Mouse (Mus musculus) c-Kit-positive CD71-positive TER-119-negative erythroid progenitor cells, embryonic 14.5 days (primary cell): ENCODE data around the gene Calml3.
"Not testable (repeated sequence)": the region's sequence is repeated elsewhere in the genome, so short reads cannot be mapped to it uniquely, and the experiment has no call there.

Experiments
- DNase-seq: peaks from one replicate; pipeline ENCODE4 v3.0.0-alpha.2; 2013; ENCODE audit warnings: low read depth

The Calml3 gene

DNA sequence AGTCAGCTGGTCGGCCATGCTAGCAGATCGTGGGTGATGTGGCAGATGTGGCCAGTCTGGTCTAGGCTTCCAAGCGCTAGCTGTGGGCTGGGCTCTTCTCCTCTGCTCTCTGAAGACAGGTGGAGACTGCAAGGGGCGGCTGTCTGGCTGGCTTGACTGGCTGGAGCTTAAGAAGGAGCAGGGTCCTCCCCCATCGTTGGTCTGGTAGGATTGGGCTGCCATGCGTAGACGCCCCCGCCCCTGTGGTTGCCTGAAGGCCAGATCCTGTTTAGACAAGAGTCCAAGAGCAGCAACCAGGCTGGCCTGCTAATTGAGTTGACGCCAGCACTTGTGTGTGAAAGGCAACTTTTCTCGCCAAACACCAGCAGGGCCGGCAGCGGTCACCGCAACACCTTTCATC is at the start of gene Calml3:
Calml3 (minus strand) TSS at position 131 of the 400 bp plus-strand sequence.
- no peak for DNase-seq

DNA sequence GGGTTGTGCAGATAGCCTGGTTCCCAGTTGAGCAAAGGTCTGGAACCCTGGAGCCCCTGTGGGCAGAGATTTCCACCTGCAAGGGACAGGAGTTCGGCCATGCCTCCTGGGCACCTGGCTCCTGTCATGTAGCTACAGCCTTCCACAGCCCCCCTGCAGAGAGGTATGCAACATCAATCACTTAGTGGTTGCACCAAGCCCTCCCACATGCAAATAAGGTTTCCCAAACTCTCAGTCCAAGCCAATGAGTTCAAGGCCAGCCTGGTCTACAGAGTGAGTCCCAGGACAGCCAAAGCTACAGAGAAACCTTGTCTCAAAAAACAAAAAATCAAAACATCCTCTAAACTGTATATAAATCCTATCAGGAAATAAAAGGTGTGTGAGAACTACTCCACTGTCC is 46.2 kb upstream of the Calml3 start:
- no peak for DNase-seq

DNA sequence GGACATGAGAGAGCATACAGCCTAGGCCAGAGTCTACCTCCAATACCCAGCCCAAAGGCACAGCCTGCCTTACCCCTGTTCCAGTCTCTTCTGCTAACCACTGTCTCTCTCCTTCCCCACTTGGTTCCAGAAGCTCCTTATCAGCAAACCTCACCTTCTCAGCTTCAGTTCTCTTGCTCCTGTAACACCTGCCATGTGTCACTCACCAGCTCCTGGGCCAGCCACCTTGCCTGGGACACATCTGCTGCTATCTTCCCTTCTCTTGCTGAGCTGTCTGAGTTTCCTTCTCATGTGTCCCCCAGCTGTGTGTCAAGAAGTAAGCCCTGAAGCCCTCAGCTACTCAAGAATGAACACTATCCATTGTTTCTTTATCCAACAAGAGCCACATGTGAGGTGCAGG is 36.5 kb upstream of the Calml3 start:
- DNase-seq, result not testable (repeated sequence)

DNA sequence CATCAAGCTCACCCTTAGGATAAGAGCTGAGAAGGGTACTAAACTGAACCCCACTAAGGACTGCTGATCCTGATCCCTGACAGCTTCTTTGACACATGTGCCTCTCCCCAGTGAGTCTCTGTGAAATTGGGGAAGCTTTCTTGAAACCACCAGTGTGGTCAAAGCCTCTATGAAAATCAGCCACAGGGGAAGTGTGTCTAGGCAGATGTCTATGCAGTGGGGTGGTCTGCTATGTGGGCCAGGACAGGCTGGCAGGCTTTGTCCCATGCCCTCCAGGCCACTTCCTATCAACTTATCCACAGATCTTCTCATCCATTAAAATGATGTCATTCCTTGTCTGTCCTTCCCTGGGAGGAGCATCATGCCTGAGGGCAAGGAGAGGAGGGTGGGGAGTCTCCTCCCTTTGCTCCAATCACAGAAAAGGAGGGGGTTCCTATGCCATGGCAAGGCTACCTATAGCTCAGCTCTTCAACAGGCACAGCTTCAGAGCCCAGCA is 33.2 kb upstream of the Calml3 start, which contains the start of gene Calm4:
Calm4 (plus strand) TSS at position 446 of the 496 bp plus-strand sequence.
- not testable (repeated sequence) for DNase-seq

DNA sequence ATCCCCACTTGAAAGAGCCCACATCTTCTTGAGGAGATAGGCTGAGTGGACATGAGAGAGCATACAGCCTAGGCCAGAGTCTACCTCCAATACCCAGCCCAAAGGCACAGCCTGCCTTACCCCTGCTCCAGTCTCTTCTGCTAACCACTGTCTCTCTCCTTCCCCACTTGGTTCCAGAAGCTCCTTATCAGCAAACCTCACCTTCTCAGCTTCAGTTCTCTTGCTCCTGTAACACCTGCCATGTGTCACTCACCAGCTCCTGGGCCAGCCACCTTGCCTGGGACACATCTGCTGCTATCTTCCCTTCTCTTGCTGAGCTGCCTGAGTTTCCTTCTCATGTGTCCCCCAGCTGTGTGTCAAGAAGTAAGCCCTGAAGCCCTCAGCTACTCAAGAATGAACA is 29.5 kb upstream of the Calml3 start:
- not testable (repeated sequence) for DNase-seq

DNA sequence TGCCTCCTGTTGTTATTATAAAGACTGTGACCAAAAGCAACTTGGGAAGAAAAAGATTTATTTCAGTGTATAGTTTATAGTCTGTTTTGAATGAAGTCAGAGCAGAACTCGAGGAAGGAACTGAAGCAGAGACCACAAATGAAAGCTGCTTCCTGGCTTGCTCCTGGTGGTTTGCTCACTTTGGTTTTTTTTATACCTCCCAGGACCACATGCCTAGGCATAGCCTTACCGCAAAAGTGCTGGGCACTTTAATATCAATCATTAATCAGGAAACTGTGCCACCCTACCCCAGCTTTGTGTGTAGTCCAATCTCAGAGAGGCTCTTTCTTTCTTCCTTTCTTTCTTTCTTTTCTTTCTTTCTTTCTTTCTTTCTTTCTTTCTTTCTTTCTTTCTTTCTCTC is 28.3 kb upstream of the Calml3 start:
- DNase-seq, result no peak

DNA sequence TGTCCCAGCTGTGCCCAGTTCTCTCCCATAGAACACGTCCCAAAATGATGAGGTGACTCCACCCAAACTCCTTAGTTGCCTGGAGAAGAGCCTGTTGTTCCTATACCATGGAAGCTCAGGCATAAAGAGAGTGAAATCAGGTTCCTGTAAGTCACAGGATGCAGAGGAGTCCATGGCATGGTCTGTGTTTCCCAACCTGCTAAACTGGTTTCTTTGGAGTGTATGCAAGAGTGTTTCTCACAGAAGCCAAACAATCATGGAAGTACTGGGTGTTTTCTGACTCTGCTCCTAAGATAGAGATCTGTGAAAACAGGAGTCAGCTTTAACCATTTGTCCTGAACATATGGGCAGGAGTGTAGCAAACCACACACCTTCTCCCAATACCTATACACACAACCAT is 27.9 kb upstream of the Calml3 start:
- DNase-seq, result no peak

DNA sequence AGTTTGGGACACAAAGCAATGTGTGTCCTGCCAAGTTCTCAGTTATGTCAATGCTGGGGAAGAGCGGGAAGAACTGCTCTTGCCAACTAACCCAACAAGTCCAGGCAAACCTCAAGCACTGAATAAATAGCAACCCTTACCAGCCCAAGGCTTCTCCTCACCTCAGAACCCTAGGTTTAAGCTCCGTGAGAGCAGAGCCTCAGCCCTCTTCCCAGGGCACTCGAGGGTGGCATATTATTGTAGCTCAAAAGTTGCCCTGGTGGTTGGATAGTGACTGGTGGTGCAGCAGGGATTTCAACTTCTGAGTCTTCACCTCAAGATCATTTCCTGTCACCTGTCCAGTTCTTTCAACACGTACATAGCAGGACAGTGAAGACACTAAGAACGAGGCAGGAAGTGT is 27.4 kb upstream of the Calml3 start:
- DNase-seq, result no peak

DNA sequence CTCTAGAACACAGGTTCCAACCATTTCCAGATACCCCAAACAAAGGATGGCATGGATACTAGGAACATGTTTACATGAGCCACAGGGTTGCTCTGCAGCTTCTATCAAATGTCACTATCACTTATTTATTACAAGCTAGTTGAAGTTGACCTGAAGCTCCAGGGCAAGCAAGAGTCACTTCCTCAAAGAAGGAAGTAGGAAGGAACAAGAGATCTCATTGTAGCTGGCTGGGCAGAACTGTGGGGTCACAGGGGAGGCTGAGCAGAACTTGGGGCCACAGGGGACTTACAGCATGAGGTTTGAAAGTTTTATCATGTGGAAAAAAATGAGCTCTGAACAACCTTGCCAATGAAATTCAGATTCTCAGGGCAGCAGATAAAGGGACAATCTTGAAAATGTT is 21.6 kb upstream of the Calml3 start:
- DNase-seq, result no peak

DNA sequence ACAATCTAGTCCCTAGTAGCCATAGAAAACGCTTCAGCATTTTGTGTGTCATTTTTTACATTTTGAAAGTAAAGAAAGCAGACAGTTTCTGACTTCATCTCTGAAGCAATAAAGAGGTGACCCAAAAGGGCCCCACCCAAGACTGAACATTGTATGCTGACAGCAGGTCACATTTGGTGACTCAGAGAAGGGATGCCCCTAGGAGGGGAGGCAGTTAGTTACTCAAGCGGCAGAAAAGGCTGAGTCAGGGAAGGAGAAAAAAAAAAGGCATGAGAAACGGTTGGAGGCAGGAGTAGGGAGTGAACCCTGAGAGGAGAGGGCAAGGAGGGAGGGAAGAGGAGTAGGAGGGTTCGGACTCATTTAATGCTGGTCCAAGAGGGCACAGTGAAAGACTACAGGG is 18.0 kb upstream of the Calml3 start:
- DNase-seq, result no peak

DNA sequence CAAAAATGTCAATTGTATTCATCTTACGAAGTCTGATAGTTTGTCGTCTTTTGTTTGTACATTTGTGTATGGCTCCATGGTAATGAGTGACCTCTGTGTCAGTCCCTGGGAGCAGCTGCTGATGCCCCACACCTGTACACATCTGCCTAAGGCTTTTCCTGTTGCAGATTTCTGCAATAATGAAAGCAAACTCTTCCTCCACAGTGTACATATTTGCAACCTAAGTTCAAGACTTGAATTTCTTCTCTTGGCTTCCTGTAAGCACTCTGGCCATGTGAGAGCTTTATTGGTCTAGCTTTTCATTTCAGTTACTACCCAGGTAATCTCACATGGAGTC is 14.6 kb upstream of the Calml3 start:
- DNase-seq, result no peak

DNA sequence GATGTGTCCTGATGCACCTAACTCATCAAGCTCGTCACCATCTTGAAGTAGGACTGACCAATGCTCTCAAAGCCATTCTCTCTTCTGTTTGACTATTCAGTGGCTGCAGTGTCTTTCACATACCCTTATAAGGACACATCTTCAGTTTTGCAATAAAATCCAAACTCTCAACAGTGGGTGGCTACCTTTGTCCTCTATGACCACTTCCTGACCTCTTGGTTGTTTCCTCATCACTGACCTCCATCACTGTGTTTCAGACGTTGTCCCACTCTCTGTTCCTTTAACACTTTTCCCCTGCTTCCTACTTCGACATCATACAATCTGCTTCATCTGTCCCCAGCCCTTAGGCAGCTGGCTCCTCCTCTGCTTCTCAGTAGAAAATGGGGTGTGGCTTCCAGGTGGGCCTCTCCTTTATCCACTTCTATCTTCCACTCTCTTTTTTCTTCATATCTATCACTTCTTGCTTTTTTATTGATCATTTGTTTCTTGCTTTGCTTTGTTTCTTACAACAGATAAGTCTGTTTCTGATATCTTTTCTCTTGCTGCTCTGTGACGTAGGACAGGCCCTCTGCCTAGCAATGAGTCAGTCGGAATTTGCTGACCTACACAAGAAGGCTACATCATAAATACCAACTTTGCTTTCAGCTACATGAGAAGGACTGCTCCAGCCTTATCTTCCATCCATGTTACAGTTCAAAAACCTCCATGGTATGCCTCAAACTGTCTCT is 14.1 kb upstream of the Calml3 start:
- DNase-seq, result no peak

DNA sequence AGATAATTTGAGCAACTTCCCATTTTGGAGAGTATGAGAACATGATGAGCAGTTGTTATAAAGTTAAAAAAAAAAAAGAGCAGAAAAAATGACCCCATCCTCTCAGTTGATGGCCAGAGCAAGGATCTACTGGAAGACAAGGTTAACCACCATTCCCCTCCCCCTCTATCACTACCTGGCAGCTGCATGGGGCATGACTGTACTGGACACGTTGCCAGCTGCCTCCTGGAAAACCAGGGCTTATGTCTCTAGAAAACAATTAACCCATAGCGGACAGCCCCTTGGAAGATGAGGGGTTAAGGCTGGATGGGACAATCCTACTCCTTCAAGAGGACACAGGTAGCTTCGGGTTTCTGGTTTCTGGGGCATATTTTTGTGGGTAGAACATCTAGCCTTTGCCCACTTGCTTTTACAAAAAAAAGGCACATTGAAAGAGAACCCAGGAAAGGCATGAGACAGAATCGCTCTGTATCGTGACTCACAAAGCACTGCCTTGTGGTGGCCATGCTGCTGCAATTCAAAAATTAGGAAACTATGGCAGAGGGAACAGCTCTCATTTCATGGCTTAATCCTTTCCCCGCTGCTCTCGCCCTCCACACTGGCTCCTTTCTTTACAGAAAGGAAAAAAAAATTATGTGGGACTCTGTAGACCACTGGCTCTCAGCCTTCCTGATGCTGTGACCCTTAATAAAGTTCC is 3.2 kb upstream of the Calml3 start:
- no peak for DNase-seq

DNA sequence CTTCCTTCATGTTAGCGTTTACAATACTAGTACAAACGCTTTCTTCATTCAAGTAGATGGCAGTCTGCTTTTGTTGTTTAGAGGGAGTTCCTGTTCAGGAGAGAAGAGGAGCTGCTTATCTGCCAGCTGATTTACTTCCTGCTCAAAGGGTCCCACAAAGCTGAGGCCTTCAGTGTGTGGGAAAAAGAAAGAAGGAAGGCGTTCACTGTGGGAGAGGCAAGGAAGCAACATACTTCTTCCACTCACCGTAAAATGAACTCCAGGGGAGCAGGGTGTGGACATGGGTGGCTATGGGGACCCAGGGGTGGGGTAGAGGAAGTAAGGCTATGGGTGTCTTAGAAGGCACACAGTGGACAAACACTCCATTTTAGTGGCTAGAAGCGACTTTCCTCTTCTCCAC is 1.5 kb upstream of the Calml3 start:
- no peak for DNase-seq

DNA sequence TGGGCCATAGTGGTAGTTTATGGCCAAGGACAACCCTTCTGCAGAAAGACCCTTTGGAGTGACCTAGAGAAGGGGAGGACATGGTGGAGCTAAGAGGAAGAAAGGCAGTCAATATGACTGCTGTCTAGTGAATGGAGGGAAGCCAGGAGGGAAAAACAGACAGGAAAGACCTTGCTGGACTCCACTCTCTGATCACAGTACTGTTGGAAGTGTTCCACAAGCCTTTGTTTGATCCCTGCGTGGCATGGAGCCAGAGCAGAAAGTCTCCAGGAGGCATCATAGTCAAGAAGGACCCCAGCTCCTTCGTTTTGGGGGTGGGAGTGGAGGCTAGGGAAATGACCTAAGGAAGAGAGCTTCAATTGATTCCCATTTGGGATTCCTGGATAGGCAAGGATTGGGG is 1.0 kb upstream of the Calml3 start:
- no peak for DNase-seq

DNA sequence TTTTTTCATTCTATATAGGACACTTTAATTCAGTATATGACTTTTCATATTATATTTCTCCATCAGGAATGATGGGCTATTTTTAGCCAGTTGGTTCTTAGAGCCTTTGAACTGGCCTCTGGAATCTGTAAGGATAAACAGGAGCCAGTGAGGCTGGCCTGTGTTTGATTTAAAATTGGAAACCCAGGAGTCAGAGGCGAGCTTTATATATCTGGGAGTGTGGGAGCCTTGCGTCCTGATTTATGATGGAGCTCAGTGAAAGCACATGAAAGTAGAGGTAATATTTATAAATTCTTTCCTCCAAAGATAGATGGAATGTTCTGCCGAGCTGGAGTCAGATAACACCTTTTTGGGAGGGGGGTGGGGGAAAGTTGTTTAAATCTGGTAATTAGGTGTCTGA is 4.7 kb downstream of the Calml3 start:
- no peak for DNase-seq

DNA sequence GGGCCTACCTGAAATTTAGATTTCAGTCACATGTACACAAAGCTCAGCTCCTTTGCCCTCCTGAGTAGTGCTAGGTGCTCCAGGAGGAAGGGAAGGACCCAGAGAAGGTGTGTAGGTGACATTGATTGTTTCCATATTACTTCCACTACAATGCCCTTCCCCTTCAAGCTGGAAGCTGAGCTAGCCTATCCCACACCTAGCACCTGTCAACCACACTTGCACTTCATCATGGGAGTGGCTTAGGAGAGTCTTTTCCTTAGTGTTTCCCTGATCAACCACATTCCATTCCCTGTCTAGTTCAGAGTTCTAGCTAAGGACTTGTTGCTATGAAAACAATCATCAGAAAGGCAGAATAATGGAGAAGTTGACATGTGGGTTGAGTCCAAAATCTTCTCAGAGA is 5.4 kb downstream of the Calml3 start:
- DNase-seq, result no peak

DNA sequence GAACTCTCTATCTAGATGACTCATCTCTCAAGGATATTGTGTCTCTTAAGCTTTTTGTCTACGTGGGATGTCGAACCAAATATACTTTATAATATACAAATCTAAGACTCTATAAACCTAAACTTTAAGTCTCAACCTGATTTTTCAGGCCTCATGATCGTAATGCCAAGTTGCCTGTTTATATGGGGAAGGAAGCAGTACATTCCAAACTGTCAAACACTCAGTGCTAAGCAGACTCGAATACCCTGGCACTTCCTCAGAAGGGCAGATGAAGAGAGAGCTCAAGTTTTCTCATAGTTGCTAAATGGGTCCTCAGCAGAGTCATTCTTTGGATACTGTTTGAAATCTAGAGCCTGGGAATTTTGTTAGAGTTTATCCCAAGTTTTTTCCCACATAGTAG is 7.5 kb downstream of the Calml3 start:
- DNase-seq, result no peak

DNA sequence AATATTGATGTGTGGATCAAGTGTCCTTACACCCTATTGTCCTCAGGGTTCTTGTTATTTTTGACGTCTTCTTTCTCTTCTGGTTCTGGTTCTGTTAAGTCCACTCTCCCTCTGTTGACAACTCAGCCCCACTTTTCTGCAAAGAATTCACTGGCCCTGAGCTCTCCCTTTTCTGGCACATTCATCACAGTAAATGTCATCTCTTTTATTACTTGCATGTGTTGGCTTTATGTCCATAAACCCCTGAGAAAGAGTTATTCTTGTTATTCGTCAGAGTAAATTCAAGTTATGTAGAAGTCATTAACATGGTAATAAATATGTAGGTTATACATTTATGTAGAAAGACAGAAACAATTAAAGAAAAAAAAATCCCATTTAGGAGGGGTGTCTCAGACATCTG is 14.6 kb downstream of the Calml3 start:
- DNase-seq, result no peak

DNA sequence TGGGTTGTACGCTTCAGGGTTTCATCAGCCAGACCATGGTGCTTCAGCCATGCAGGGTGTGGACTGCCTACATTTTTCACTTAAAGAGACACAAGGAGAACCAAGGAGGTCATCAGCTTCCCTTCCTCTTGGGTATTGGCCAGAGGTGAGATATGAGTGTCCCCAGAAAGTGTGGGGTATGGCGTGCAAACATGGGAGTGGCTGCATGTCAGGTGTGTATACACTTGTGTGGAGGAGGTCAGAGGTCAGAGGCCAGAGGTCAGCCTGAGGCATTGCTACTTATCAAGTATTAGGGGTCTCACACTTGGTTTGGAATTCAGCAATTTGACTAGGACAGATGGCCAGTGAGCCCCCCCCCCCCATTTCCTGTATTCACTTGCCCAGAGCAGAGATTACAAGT is 15.5 kb downstream of the Calml3 start:
- no peak for DNase-seq

DNA sequence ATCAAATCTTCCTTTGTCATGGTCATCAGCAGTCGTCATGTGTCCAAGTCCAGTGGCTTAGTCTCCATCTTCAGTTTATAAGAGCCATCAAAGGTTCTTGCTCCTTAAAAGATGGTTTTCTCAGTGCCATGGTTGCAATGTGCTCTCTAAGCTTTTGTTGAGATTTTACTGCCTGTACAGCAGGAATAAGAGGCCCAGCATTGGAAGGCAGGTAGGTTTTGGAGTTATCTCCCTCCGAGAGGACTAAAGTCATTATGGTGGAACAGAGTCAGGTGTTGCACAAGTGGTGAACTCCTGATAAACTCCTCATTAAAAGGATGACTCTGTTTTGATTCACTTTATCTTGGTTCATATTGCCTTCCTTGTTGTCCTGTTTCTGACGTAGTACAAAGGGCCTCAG is 16.5 kb downstream of the Calml3 start:
- no peak for DNase-seq

DNA sequence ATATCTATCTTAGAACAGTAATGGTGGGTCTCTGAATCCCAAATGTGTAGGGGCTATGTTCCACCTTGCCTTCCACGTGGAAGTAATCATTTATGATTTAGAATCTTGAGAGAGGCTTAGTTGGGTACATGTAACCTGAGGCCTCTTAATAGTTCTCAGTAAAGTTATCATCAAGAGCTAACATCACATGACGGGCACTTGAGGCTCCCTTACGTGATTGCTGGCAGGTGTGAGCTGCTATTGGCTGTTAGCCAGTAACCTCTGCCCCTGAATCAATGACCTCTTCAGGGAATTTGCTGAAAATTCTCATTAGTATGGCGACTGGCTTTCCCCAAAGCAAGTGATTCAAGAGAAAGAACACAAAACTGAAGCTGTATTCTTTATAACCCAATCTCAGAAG is 17.0 kb downstream of the Calml3 start:
- DNase-seq, result no peak

DNA sequence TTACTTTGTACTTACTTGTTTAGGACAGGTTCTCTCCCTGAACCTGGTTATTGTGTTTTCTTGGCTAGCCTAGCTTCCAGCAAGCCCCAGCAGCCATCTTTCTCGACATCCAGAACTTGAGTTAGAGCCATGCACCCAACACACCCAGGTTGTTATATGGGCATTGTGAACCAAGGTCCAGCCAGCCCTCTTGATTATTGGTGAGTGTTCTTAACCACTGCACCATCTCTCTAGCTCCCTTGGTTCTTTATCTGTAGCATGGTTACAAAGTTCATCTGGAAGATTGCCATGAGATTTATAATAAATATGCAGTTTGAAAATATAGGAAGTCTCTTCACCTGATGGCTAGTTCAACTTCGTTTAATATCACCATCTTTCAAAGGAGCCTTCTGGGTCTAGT is 20.5 kb downstream of the Calml3 start:
- DNase-seq, result no peak

DNA sequence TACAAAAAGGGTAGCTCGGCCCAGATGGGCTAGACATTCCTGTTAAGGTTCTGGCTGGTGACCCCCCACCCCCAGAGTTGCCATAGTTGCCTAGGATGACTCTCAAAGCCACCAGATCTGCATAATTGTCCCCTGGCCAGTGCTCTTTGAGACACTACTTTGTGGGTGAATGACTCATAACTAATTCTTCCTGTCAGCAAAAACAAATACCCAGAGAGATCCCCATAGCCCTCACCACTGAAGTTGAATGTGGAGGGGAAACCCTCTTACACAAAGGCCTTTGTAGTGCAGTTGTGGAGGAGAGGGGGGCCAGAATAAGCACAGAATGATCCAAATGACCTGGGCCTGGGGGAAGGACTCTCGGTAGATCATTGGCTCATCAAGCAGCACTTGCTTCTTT is 21.6 kb downstream of the Calml3 start:
- DNase-seq, result no peak
